Mouse (Mus musculus): ENCODE results near the gene Bnip1. TPM values are rescaled to one million over a fixed set of nuclear protein-coding genes. Genes with fewer than 3 reads are reported as not detected.

Gene Bnip1
- polyA plus RNA-seq, 2 experiments = 45.6 to 49.4 TPM

DNA sequence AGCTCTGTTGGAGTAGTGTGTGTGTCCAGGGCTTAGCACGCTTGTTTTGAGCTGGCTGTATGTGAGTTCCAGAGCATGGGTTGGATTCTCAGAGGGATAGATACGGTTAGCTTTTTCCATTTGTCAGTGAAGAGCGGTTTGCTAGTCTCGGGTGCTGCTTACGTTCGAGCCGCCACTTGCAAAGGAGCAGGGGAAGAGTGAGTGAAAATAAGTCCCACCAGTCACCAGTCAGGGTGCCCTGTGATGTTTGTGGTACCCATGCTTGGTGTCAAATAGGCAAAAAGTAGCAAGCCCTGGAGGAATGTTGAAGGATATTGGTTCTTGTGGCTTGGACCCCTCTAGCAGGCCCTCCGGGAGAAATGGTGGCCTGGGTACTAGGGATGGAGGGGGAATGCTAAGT, 8.1 kb downstream of the Bnip1 start:
- Histone ChIP-seq H3K36me3 (ENCODE audit: control insufficient read depth, insufficient read depth, low read length) (peaks cover 81% of the 10 kb centered on the region), H3K9ac (ENCODE audit: low read depth, low read length, severe bottlenecking) (no peak overlapping the region), H3K4me3 (replicated peaks; ENCODE audit: low read length) (no peak overlapping the region), H3K27me3 (ENCODE audit: control insufficient read depth, insufficient read depth, low read length) (no peaks in the 10 kb centered on the region), H3K27ac (replicated peaks; ENCODE audit: low read depth, low read length) (no peak overlapping the region), H3K4me1 (ENCODE audit: control insufficient read depth, insufficient read depth, low read length) (no peaks in the 10 kb centered on the region), H3K4me2 (replicated peaks; ENCODE audit: low read depth, low read length, severe bottlenecking) (no peak overlapping the region), H3K9me3 (ENCODE audit: control insufficient read depth, low read length) (no peaks in the 10 kb centered on the region)
- TF ChIP-seq POLR2A (IDR thresholded peaks at IDR 0.05; ENCODE audit: borderline replicate concordance, extremely low read depth, insufficient read depth, insufficient read length) = no peak
- ATAC-seq (ENCODE audit: low FRiP score, low read depth) (no peak), DNase-seq (ENCODE audit: low spot score) (no peak)
- 94% methylated on average over 8 of the region's 8 CpGs for WGBS

DNA sequence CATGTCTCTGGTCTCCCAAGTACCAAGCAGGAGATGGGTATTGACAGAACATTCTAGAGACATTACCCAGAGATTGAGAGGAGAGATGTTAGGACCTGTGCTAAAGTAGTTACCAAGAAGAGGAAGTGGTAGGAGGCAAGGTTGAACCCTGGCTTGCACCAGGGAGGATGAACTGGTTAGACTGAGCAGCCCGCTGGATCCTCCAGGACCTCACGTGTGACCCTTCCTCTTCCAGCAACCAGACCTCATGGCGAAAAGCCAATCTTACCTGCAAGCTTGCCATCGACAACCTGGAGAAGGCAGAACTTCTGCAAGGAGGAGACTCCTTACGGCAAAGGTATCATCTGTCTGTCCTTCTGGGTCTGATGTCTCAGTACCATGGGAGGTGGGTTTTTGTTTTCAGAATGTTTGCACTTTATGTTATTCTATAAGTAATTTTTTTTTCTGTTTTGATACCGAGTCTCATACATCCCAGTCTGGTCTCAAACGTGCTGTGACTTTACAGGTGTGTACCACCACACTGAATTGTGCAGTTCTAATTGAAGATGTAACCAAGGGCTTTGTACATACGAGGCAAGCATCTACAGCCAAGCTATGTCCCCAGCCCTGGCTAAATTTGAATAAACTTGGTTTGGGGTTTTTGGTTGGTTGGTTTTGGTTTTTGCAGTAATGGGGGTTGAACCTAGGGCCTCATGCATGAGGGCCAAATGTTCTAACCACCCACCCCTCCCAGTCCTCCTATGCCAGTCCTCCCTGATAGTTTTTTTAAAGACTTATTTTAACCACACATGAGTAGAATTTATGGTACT, 8.8 kb downstream of the Bnip1 start:
- no peak for ATAC-seq (ENCODE audit: low FRiP score, low read depth)
- no peak overlapping the region for H3K27ac ChIP-seq (replicated peaks; ENCODE audit: low read depth, low read length)
- no peaks in the 10 kb centered on the region for H3K27me3 ChIP-seq (ENCODE audit: control insufficient read depth, insufficient read depth, low read length)
- no peak for TF ChIP-seq POLR2A (IDR thresholded peaks at IDR 0.05; ENCODE audit: borderline replicate concordance, extremely low read depth, insufficient read depth, insufficient read length)
- WGBS = 92% methylated on average over 8 of the region's 8 CpGs
- peaks cover 75% of the 10 kb centered on the region for H3K36me3 ChIP-seq (ENCODE audit: control insufficient read depth, insufficient read depth, low read length)
- H3K9me3 ChIP-seq (ENCODE audit: control insufficient read depth, low read length) = no peaks in the 10 kb centered on the region
- no peak overlapping the region for H3K4me3 ChIP-seq (replicated peaks; ENCODE audit: low read length)
- H3K4me2 ChIP-seq (replicated peaks; ENCODE audit: low read depth, low read length, severe bottlenecking) = no peak overlapping the region
- no peak overlapping the region for H3K9ac ChIP-seq (ENCODE audit: low read depth, low read length, severe bottlenecking)
- DNase-seq (ENCODE audit: low spot score) = no peak
- no peaks in the 10 kb centered on the region for H3K4me1 ChIP-seq (ENCODE audit: control insufficient read depth, insufficient read depth, low read length)

DNA sequence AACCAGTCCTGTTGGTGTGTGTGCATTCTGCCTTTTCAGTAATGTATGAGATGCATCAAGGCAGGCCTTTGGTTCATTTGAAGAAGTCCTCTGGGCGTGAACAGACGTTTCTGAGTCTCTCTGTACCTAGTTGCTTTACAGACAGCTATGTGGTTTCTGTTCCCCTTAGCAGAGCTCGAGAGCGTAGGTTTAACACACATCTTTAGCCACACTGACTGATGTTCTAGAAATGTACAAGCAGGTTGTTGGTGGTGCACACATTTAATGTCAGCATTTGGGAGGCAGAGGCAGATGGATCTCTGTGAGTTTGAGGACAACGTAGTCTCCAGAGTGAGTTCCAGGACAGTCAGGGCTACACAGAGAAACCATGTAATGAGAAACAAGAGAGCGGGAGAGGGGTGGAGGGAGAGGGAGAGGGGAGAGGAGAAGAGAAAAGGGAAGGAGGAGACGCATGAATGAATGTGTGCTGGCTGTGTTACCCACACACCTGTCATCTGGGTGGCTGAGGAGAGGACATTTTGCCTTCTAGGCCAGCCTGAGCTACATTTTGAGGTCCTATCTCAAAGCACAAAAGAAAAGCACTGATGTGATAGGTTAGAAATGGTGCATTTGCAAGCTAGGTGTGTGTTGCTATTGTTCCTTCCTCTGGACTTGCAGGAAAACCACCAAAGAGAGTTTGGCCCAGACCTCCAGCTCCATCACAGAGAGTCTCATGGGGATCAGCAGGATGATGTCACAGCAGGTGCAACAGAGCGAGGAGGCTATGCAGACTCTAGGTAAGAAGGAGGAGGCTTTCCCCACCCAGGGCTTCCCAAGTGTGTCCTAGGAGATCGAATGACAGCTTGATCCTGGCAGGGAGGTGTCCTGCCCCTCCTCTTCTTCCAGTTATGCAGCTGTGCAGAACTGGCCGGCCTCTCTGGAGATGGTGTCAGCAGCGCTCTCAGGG, 9.7 kb downstream of the Bnip1 start:
- Histone ChIP-seq H3K9me3 (ENCODE audit: control insufficient read depth, low read length) (no peaks in the 10 kb centered on the region), H3K36me3 (ENCODE audit: control insufficient read depth, insufficient read depth, low read length) (peaks cover 66% of the 10 kb centered on the region), H3K4me3 (replicated peaks; ENCODE audit: low read length) (no peak overlapping the region), H3K27me3 (ENCODE audit: control insufficient read depth, insufficient read depth, low read length) (no peaks in the 10 kb centered on the region), H3K27ac (replicated peaks; ENCODE audit: low read depth, low read length) (no peak overlapping the region), H3K9ac (ENCODE audit: low read depth, low read length, severe bottlenecking) (no peak overlapping the region), H3K4me1 (ENCODE audit: control insufficient read depth, insufficient read depth, low read length) (no peaks in the 10 kb centered on the region), H3K4me2 (replicated peaks; ENCODE audit: low read depth, low read length, severe bottlenecking) (no peak overlapping the region)
- TF ChIP-seq POLR2A (IDR thresholded peaks at IDR 0.05; ENCODE audit: borderline replicate concordance, extremely low read depth, insufficient read depth, insufficient read length) = no peak
- 87% methylated on average over 11 of the region's 11 CpGs for WGBS
- no peak for DNase-seq (ENCODE audit: low spot score)
- no peak for ATAC-seq (ENCODE audit: low FRiP score, low read depth)

DNA sequence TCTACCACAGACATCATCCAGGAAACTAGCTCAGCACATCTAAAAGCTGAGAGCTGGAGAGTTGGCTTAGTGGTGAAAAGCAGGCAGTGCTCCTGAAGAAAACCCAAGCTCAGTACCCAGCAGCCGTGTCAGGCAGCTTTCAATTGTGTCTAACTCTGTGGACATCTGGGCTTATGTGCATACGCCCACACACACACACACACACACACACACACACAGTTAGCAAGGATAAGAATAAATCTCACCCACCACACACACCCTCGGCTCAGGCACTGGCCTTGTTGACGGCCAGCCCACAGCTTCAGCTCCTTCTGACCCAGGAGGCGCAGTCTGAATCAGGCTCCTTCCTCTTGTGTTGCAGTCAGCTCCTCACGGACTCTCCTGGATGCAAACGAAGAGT, 10.7 kb downstream of the Bnip1 start:
- peaks cover 59% of the 10 kb centered on the region for H3K36me3 ChIP-seq (ENCODE audit: control insufficient read depth, insufficient read depth, low read length)
- H3K4me2 ChIP-seq (replicated peaks; ENCODE audit: low read depth, low read length, severe bottlenecking) = no peak overlapping the region
- no peak overlapping the region for H3K27ac ChIP-seq (replicated peaks; ENCODE audit: low read depth, low read length)
- no peaks in the 10 kb centered on the region for H3K4me1 ChIP-seq (ENCODE audit: control insufficient read depth, insufficient read depth, low read length)
- H3K27me3 ChIP-seq (ENCODE audit: control insufficient read depth, insufficient read depth, low read length) = no peaks in the 10 kb centered on the region
- H3K9ac ChIP-seq (ENCODE audit: low read depth, low read length, severe bottlenecking) = no peak overlapping the region
- WGBS = 86% methylated on average over 7 of the region's 7 CpGs
- H3K4me3 ChIP-seq (replicated peaks; ENCODE audit: low read length) = no peak overlapping the region
- H3K9me3 ChIP-seq (ENCODE audit: control insufficient read depth, low read length) = no peaks in the 10 kb centered on the region
- TF ChIP-seq POLR2A (IDR thresholded peaks at IDR 0.05; ENCODE audit: borderline replicate concordance, extremely low read depth, insufficient read depth, insufficient read length) = no peak
- ATAC-seq (ENCODE audit: low FRiP score, low read depth) (no peak), DNase-seq (ENCODE audit: low spot score) (no peak)

DNA sequence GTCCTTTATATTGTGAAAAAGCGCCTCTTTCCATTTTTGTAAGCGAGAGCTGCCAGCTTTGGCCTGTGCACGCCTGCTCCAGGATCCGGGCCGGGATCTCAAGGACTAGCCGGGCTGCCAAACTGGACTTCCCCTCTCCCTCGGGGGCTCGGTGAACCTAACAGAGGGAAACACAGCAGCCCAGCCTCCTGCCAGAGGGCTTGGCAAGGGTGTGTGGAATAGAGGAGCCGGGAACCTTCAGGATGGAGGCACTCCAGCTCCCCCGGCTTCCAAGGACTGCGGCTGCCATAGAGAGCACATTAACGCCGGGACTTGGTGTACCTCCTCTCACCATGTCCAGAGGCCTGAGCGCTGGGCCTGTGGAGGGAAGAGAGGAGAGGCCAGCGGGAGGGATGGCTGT, 11.2 kb downstream of the Bnip1 start:
- H3K27me3 ChIP-seq (ENCODE audit: control insufficient read depth, insufficient read depth, low read length) = no peaks in the 10 kb centered on the region
- H3K4me1 ChIP-seq (ENCODE audit: control insufficient read depth, insufficient read depth, low read length) = no peaks in the 10 kb centered on the region
- WGBS = 91% methylated on average over 15 of the region's 15 CpGs
- H3K27ac ChIP-seq (replicated peaks; ENCODE audit: low read depth, low read length) = no peak overlapping the region
- no peak overlapping the region for H3K4me3 ChIP-seq (replicated peaks; ENCODE audit: low read length)
- ATAC-seq (ENCODE audit: low FRiP score, low read depth) (no peak), DNase-seq (ENCODE audit: low spot score) (no peak)
- H3K9ac ChIP-seq (ENCODE audit: low read depth, low read length, severe bottlenecking) = no peak overlapping the region
- H3K36me3 ChIP-seq (ENCODE audit: control insufficient read depth, insufficient read depth, low read length) = peaks cover 54% of the 10 kb centered on the region
- H3K4me2 ChIP-seq (replicated peaks; ENCODE audit: low read depth, low read length, severe bottlenecking) = no peak overlapping the region
- TF ChIP-seq POLR2A (IDR thresholded peaks at IDR 0.05; ENCODE audit: borderline replicate concordance, extremely low read depth, insufficient read depth, insufficient read length) = no peak
- H3K9me3 ChIP-seq (ENCODE audit: control insufficient read depth, low read length) = no peaks in the 10 kb centered on the region
